Mouse (Mus musculus) neutrophil, adult 59 days (primary cell): Measurements from ENCODE around the gene Gm9125. TPM values are rescaled to one million over a fixed set of nuclear protein-coding genes. Genes with fewer than 3 reads are reported as not detected.

Experiments used
- total RNA-seq, 2 experiments: library from RNA; stranded (reverse); gene quantifications; 1 replicate in 1 of 2; 2 replicates in 1 of 2; pipeline ENCODE4 v1.2.4; 2023

Gene Gm9125
- not detected for total RNA-seq

GRCm38 (mm10) chr3:94054785-94055184 lies at the start of gene Gm9125:
Gene Gm9125, minus strand, starts transcription at chr3:94054885.

GRCm38 (mm10) chr3:94072544-94072943 lies 17.9 kb upstream of the Gm9125 start, which contains the start of gene Gm10697:
Gene Gm10697, minus strand, starts transcription at chr3:94072644.

Other genes starting within 250 kb of the Gm9125 start
- not detected for gene Tdpoz3, start 228.9 kb downstream of the Gm9125 start, total RNA-seq
- gene Gm9117, start 111.3 kb downstream of the Gm9125 start, total RNA-seq, result not detected
- not detected for gene Tdpoz5, start 93.6 kb downstream of the Gm9125 start, total RNA-seq
- gene Gm10697, start 17.8 kb upstream of the Gm9125 start, total RNA-seq, result not detected
- gene Gm10696, start 123.3 kb upstream of the Gm9125 start, total RNA-seq, result not detected
- gene Gm5286, start 141.8 kb upstream of the Gm9125 start, total RNA-seq, result not detected
- gene Gm4778, start 209.2 kb upstream of the Gm9125 start, total RNA-seq, result not detected